Mouse (Mus musculus): ENCODE measurements around the gene Nthl1. TPM values are rescaled to one million over a fixed set of nuclear protein-coding genes. Genes with fewer than 3 reads are reported as not detected.

The Nthl1 gene
- polyA plus RNA-seq (2012; rRNA removed) = 18.8 and 19.3 TPM in 2 replicates

- WGBS = 2% methylated on average over 51 of the region's 51 CpGs
- Histone ChIP-seq H3K4me3 (replicated peaks; ENCODE audit: extremely low read depth, low read depth, low read length) (peak within 1 kb of the TSS; percentile 95), H3K4me1 (ENCODE audit: control insufficient read depth, insufficient read depth, low read length) (peaks cover 37% of the 10 kb centered on the region)
- TF ChIP-seq CTCF (IDR thresholded peaks at IDR 0.05; ENCODE audit: insufficient read depth, low read length) (no peak), POLR2A (IDR thresholded peaks at IDR 0.05; ENCODE audit: borderline replicate concordance, extremely low read depth, low read depth, low read length) (peak; percentile 77; the same call in 1 of the 2 replicates)
- DNase-seq = peak; percentile 86
Observed at GRCm38 (mm10) chr17:24632167-24632812, at the start of gene Nthl1, which contains the start of gene Tsc2. Nthl1 (plus strand) TSS chr17:24632680. Tsc2 (minus strand) TSS chr17:24632630.

- WGBS = 36% methylated on average over 5 of the region's 5 CpGs
- Histone ChIP-seq H3K4me3 (replicated peaks; ENCODE audit: extremely low read depth, low read depth, low read length) (no peak overlapping the region), H3K4me1 (ENCODE audit: control insufficient read depth, insufficient read depth, low read length) (no peaks in the 10 kb centered on the region; the same call in 1 of the 2 replicates)
- no peak for TF ChIP-seq CTCF (IDR thresholded peaks at IDR 0.05; ENCODE audit: insufficient read depth, low read length)
- no peak for TF ChIP-seq POLR2A (IDR thresholded peaks at IDR 0.05; ENCODE audit: borderline replicate concordance, extremely low read depth, low read depth, low read length)
- DNase-seq = no peak
Observed at GRCm38 (mm10) chr17:24583599-24584460, 48.6 kb upstream of the Nthl1 start.

- no peak for DNase-seq
- no peaks in the 10 kb centered on the region; the same call in 1 of the 2 replicates for H3K4me1 ChIP-seq (ENCODE audit: control insufficient read depth, insufficient read depth, low read length)
- TF ChIP-seq POLR2A (IDR thresholded peaks at IDR 0.05; ENCODE audit: borderline replicate concordance, extremely low read depth, low read depth, low read length) = no peak
- TF ChIP-seq CTCF (IDR thresholded peaks at IDR 0.05; ENCODE audit: insufficient read depth, low read length) = no peak
- 43% methylated on average over 3 of the region's 3 CpGs for WGBS
- no peak overlapping the region for H3K4me3 ChIP-seq (replicated peaks; ENCODE audit: extremely low read depth, low read depth, low read length)
Observed at GRCm38 (mm10) chr17:24584520-24584919, 48.0 kb upstream of the Nthl1 start.

GRCm38 (mm10) chr17:24586532-24586931 is 45.9 kb upstream of the Nthl1 start:
- no peak for TF ChIP-seq POLR2A (IDR thresholded peaks at IDR 0.05; ENCODE audit: borderline replicate concordance, extremely low read depth, low read depth, low read length)
- no peak for TF ChIP-seq CTCF (IDR thresholded peaks at IDR 0.05; ENCODE audit: insufficient read depth, low read length)
- no peaks in the 10 kb centered on the region; the same call in 1 of the 2 replicates for H3K4me1 ChIP-seq (ENCODE audit: control insufficient read depth, insufficient read depth, low read length)
- H3K4me3 ChIP-seq (replicated peaks; ENCODE audit: extremely low read depth, low read depth, low read length) = no peak overlapping the region
- 93% methylated on average over 4 of the region's 4 CpGs for WGBS
- DNase-seq = no peak

- no peaks in the 10 kb centered on the region for H3K4me1 ChIP-seq (ENCODE audit: control insufficient read depth, insufficient read depth, low read length)
- 62% methylated on average over 3 of the region's 3 CpGs for WGBS
- DNase-seq = no peak
- TF ChIP-seq POLR2A (IDR thresholded peaks at IDR 0.05; ENCODE audit: borderline replicate concordance, extremely low read depth, low read depth, low read length) (no peak), CTCF (IDR thresholded peaks at IDR 0.05; ENCODE audit: insufficient read depth, low read length) (no peak)
- no peak overlapping the region for H3K4me3 ChIP-seq (replicated peaks; ENCODE audit: extremely low read depth, low read depth, low read length)
Observed at GRCm38 (mm10) chr17:24590943-24591342, 41.5 kb upstream of the Nthl1 start.

GRCm38 (mm10) chr17:24591695-24592094 is 40.8 kb upstream of the Nthl1 start:
- no peak for DNase-seq
- Histone ChIP-seq H3K4me3 (replicated peaks; ENCODE audit: extremely low read depth, low read depth, low read length) (no peak overlapping the region), H3K4me1 (ENCODE audit: control insufficient read depth, insufficient read depth, low read length) (no peaks in the 10 kb centered on the region)
- WGBS = 96% methylated on average over 5 of the region's 5 CpGs
- no peak for TF ChIP-seq POLR2A (IDR thresholded peaks at IDR 0.05; ENCODE audit: borderline replicate concordance, extremely low read depth, low read depth, low read length)
- no peak for TF ChIP-seq CTCF (IDR thresholded peaks at IDR 0.05; ENCODE audit: insufficient read depth, low read length)

- TF ChIP-seq POLR2A (IDR thresholded peaks at IDR 0.05; ENCODE audit: borderline replicate concordance, extremely low read depth, low read depth, low read length) (no peak), CTCF (IDR thresholded peaks at IDR 0.05; ENCODE audit: insufficient read depth, low read length) (no peak)
- no peak for DNase-seq
- no peak overlapping the region for H3K4me3 ChIP-seq (replicated peaks; ENCODE audit: extremely low read depth, low read depth, low read length)
- no peaks in the 10 kb centered on the region for H3K4me1 ChIP-seq (ENCODE audit: control insufficient read depth, insufficient read depth, low read length)
- WGBS = 82% methylated on average over 5 of the region's 5 CpGs
Observed at GRCm38 (mm10) chr17:24593248-24593647, 39.2 kb upstream of the Nthl1 start.

- H3K4me3 ChIP-seq (replicated peaks; ENCODE audit: extremely low read depth, low read depth, low read length) = no peak overlapping the region
- TF ChIP-seq POLR2A (IDR thresholded peaks at IDR 0.05; ENCODE audit: borderline replicate concordance, extremely low read depth, low read depth, low read length) (no peak), CTCF (IDR thresholded peaks at IDR 0.05; ENCODE audit: insufficient read depth, low read length) (no peak)
- WGBS = 88% methylated on average over 26 of the region's 26 CpGs
Observed at GRCm38 (mm10) chr17:24593992-24594890, 38.2 kb upstream of the Nthl1 start.

More at GRCm38 (mm10) chr17:24593992-24594890, 38.2 kb upstream of the Nthl1 start:
- no peak for DNase-seq
- no peaks in the 10 kb centered on the region for H3K4me1 ChIP-seq (ENCODE audit: control insufficient read depth, insufficient read depth, low read length)
